Mouse (Mus musculus): ENCODE data around the gene Slc30a7.
"Not testable (repeated sequence)": the region's sequence is repeated elsewhere in the genome, so short reads cannot be mapped to it uniquely, and the experiment has no call there.

DNA sequence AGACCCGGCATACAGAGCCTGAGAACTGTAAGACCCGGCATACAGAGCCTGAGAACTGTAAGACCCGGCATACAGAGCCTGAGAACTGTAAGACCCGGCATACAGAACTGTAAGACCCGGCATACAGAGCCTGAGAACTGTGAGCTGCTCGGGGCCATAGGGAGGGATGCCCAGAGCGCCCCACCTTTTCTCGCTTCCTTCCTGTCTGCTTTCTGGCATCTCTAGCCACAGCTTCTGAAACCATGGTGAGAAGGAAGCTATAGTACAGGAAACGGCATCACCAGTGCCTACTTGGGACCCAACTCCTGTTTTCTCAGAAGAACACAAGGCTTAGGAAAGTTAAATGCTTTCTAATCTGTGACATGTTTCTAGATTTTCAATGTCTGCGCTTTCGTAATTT, 99.8 kb downstream of the Slc30a7 start:
- not testable (repeated sequence) for TF ChIP-seq CTCF (IDR thresholded peaks at IDR 0.05); POLR2A (IDR thresholded peaks at IDR 0.05; ENCODE audit: insufficient read depth, low read depth, low read length); EP300 (IDR thresholded peaks at IDR 0.05; ENCODE audit: insufficient read depth, low read depth, low read length)
